Mouse (Mus musculus) hindbrain, embryonic 15.5 days (tissue): Measurements from ENCODE around the gene Terb1. TPM values are rescaled to one million over a fixed set of nuclear protein-coding genes. Genes with fewer than 3 reads are reported as not detected.
A peak's percentile ranks its signal among the peaks of the same experiment; 100 is the strongest.

Experiments used
- ATAC-seq: fragments of 200-750 bp; cut with Nextera tagmentation; 2 replicates; pipeline ENCODE4 v1.8.0; 2017; ENCODE audit warnings: low read depth, moderate number of reproducible peaks, moderate TSS enrichment; ENCODE audit not compliant: low FRiP score
- H3K27ac ChIP-seq: fragments of 300-500 bp; sonication (generic); replicated peaks from 2 replicates; pipeline ENCODE4 v1.5.1; 2015; ENCODE audit warnings: mild to moderate bottlenecking, inconsistent platforms
- H3K27me3 ChIP-seq: fragments of 300-500 bp; sonication (generic); 2 replicates; pipeline ENCODE4 v1.6.1; 2015; ENCODE audit warnings: control low read depth, inconsistent platforms
- H3K36me3 ChIP-seq: fragments of 300-500 bp; sonication (generic); 2 replicates; pipeline ENCODE4 v1.6.1; 2015; ENCODE audit warnings: control low read depth, inconsistent platforms
- H3K4me1 ChIP-seq: fragments of 300-500 bp; sonication (generic); replicated peaks from 2 replicates; pipeline ENCODE4 v1.6.1; 2015; ENCODE audit warnings: control low read depth, inconsistent platforms
- H3K4me2 ChIP-seq: fragments of 300-500 bp; sonication (generic); 2 replicates; pipeline ENCODE4 v1.6.1; 2015; ENCODE audit warnings: moderate library complexity, mild to moderate bottlenecking, inconsistent platforms
- H3K4me3 ChIP-seq: fragments of 300-500 bp; sonication (generic); 2 replicates; pipeline ENCODE4 v1.5.1; 2015; ENCODE audit warnings: mild to moderate bottlenecking, inconsistent platforms
- H3K9ac ChIP-seq: fragments of 300-500 bp; sonication (generic); 2 replicates; pipeline ENCODE4 v1.6.1; 2015; ENCODE audit warnings: inconsistent platforms
- H3K9me3 ChIP-seq: fragments of 300-500 bp; sonication (generic); 2 replicates; pipeline ENCODE4 v1.6.1; 2016; ENCODE audit warnings: control low read depth, inconsistent platforms
- WGBS: fragments of 180-500 bp; shearing (Covaris S2); methylation state at CpG from one replicate; pipeline ENCODE4 v1.1.7; 2015; 5-methylcytosine and 5-hydroxymethylcytosine counted together
- polyA plus RNA-seq: library from polyadenylated mRNA; unstranded; fragments of >200 nt; fragmentation: Nextera tagmentation; extraction: Ambion mirVana; gene quantifications from 2 replicates; pipeline ENCODE4 v1.2.1, GENCODE M21; 2015

Gene Terb1
- polyA plus RNA-seq, 1 experiment from 2014 or later: 0.65 TPM

DNA sequence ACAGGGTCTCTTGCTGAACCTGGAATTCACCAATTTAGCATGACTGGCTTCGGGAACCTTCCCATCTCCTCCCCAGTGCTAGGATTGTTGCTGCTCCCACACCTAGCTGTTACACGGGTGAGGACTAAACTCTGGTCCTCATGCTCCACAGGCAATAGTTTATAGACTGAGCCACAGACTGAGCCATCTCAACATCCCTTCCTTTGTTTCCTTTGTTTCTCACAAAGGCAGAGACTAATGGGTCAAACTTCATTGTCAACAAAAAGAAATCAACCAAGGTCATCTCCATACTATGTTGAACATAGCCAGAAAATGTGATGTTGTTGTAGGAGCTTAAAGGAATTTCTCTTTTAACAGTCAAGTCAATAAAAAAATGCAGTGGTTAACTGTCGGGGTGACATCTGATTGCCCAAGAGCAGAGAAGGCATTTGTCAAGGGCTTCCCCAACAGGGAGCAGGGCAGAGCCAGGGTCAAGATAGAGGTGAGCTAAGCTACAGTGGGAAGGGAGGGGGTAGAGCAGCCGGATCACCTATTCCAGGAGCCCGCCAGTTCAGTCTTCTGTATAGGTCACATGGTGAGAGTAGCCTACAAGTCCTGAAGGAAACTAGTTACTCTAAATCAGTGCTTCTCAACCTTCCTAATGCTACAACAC is 76.4 kb downstream of the Terb1 start:
- Histone ChIP-seq H3K27me3 (no peaks in the 10 kb centered on the region), H3K9ac (no peak overlapping the region), H3K4me3 (no peak overlapping the region), H3K36me3 (peaks cover 78% of the 10 kb centered on the region), H3K27ac (no peak overlapping the region), H3K4me1 (peaks cover 23% of the 10 kb centered on the region), H3K9me3 (no peaks in the 10 kb centered on the region), H3K4me2 (no peak overlapping the region)
- 93% methylated on average over 5 of the region's 5 CpGs for WGBS
- no peak for ATAC-seq

DNA sequence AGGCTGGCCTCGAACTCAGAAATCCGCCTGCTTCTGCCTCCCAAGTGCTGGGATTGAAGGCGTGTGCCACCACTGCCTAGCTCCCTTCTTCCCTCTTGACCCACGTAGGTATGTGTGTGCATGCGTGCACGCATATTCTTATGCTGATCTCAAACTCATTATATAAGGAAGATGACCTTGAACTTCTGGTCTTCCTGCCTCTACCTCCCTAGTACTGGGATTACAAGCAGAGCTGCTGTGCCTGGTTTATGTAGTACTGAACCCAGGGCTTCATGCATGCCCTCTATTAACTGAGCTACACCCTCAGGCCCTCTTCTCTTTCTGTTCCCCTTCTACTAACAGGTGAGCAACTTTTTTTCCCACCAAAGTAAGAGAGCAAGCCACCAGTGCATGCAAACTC is 77.1 kb downstream of the Terb1 start:
- no peak overlapping the region for H3K4me3 ChIP-seq
- H3K36me3 ChIP-seq: peaks cover 85% of the 10 kb centered on the region
- H3K27ac ChIP-seq: no peak overlapping the region
- H3K27me3 ChIP-seq: no peaks in the 10 kb centered on the region
- peaks cover 23% of the 10 kb centered on the region for H3K4me1 ChIP-seq
- ATAC-seq: no peak
- no peaks in the 10 kb centered on the region for H3K9me3 ChIP-seq
- WGBS: 99% methylated on average over 6 of the region's 6 CpGs
- no peak overlapping the region for H3K4me2 ChIP-seq
- no peak overlapping the region for H3K9ac ChIP-seq

DNA sequence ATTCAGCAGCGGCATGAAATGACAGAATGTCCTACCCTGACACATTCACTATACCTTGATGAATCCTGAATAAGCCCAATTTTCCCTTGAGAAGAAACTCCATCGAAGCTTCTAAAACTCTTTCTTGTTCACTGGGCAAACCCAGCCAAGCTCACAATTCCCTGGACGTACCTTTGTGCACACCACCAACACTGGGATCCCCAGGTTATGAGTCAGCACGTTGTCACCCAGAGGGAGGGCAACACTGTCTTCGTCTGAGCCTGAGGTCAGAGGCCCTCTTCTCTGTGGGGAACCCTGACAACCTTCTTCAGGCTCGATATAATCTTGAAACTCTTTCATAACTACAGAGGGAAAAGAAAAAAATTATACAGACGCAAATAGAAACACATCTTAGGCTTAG is 79.5 kb downstream of the Terb1 start:
- peaks cover 88% of the 10 kb centered on the region for H3K36me3 ChIP-seq
- H3K4me1 ChIP-seq: peaks cover 9% of the 10 kb centered on the region
- no peak overlapping the region for H3K27ac ChIP-seq
- H3K27me3 ChIP-seq: no peaks in the 10 kb centered on the region
- no peak overlapping the region for H3K4me3 ChIP-seq
- H3K9me3 ChIP-seq: no peaks in the 10 kb centered on the region
- 91% methylated on average over 7 of the region's 7 CpGs for WGBS
- no peak overlapping the region for H3K4me2 ChIP-seq
- no peak for ATAC-seq
- no peak overlapping the region for H3K9ac ChIP-seq

DNA sequence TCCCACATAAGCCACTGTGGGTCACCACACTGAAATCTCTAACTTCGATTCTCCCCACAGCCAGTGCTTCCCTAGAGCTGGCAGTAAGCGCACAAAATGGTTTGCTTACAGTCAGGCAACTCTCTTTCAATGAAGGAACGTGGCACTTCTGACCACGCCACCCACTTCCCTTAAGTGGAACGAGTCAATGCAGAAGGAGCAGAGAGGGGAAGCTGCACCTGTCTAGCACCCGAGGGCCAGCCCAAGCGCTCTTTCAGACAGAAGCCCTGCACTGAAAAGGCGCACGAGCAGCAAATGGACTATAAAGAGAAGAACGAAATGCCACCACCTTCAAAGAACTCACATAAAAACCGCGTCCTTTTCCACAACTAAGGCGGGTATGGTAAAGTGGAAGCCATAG is 82.0 kb downstream of the Terb1 start:
- Histone ChIP-seq H3K9ac (no peak overlapping the region), H3K27me3 (no peaks in the 10 kb centered on the region), H3K4me2 (no peak overlapping the region), H3K27ac (no peak overlapping the region), H3K36me3 (peaks cover 92% of the 10 kb centered on the region), H3K9me3 (no peaks in the 10 kb centered on the region), H3K4me1 (no peaks in the 10 kb centered on the region), H3K4me3 (no peak overlapping the region)
- ATAC-seq: no peak
- 96% methylated on average over 13 of the region's 13 CpGs for WGBS

DNA sequence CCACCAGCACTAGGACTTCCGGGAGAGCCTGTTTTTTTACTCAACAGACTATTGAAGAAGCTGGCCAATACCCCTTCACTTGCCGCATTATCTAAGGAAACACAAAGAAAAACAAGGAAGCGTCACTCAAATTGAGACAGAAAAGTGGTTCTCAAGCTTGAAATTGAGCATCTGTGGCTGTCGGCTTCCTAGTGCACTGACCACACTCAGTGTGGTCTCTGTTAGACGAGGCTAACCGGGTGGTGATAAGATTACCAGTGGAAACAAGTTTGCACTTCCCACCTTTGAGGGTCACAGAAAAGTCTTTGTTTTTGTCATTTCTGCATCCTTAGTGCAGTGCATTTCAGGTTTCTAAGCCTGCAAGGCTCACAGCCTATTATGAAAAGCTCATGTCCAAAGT is 87.4 kb downstream of the Terb1 start:
- H3K27me3 ChIP-seq: no peaks in the 10 kb centered on the region
- no peak overlapping the region for H3K4me3 ChIP-seq
- WGBS: 88% methylated on average over 6 of the region's 6 CpGs
- ATAC-seq: no peak
- peaks cover 91% of the 10 kb centered on the region for H3K36me3 ChIP-seq
- no peaks in the 10 kb centered on the region for H3K4me1 ChIP-seq
- no peak overlapping the region for H3K27ac ChIP-seq
- H3K9me3 ChIP-seq: no peaks in the 10 kb centered on the region
- H3K9ac ChIP-seq: no peak overlapping the region
- no peak overlapping the region for H3K4me2 ChIP-seq

DNA sequence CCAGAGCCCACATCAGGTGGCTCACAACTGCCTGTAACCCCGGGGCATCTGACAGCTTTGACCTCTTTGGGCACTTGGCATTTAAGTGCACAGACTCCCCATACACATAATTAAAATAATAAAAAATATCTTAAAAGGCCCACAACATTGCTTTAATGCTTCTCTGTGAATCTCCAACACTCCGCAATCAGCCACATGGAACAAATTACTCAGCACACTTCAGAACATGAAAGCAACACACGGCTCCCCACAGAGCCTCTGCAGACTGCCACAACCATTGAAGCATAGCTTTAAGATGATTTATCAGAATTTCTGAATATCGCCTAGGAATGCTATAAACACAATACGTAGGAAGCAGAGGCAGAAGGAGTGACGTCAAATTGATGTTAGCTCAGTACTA is 93.7 kb downstream of the Terb1 start:
- no peak for ATAC-seq

DNA sequence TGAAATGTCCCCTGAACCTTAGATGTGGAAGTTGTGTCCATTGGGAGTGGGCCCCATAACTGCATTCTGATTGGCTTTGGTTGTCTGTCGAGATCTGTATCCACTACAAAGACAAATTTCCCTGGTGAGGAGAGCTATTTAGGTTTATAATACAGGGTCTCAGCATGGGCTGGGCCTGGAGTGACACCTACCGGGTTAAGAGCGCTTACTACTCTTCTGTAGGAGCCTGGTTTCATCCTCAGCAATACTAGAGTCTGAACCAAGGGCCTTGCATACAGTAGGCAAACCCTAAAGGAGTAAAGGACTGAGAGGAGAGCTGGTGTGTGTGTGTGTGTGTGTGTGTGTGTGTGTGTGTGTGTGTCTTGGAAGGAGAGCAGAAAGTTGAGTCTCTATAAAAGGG is 95.5 kb downstream of the Terb1 start:
- no peaks in the 10 kb centered on the region for H3K4me1 ChIP-seq
- no peak overlapping the region for H3K27ac ChIP-seq
- H3K4me2 ChIP-seq: no peak overlapping the region
- no peaks in the 10 kb centered on the region for H3K27me3 ChIP-seq
- H3K36me3 ChIP-seq: peaks cover 20% of the 10 kb centered on the region
- no peak overlapping the region for H3K9ac ChIP-seq
- WGBS: 45% methylated on average over 3 of the region's 3 CpGs
- peak; percentile 10; the same call in 1 of the 2 replicates for ATAC-seq
- no peaks in the 10 kb centered on the region for H3K9me3 ChIP-seq
- H3K4me3 ChIP-seq: no peak overlapping the region

More for the DNA sequence above, 93.7 kb downstream of the Terb1 start:
- no peaks in the 10 kb centered on the region for H3K9me3 ChIP-seq
- H3K9ac ChIP-seq: no peak overlapping the region
- no peak overlapping the region for H3K4me3 ChIP-seq
- H3K4me2 ChIP-seq: no peak overlapping the region
- H3K27me3 ChIP-seq: no peaks in the 10 kb centered on the region
- H3K36me3 ChIP-seq: peaks cover 38% of the 10 kb centered on the region
- no peaks in the 10 kb centered on the region for H3K4me1 ChIP-seq
- WGBS: 67% methylated on average over 6 of the region's 6 CpGs
- no peak overlapping the region for H3K27ac ChIP-seq

DNA sequence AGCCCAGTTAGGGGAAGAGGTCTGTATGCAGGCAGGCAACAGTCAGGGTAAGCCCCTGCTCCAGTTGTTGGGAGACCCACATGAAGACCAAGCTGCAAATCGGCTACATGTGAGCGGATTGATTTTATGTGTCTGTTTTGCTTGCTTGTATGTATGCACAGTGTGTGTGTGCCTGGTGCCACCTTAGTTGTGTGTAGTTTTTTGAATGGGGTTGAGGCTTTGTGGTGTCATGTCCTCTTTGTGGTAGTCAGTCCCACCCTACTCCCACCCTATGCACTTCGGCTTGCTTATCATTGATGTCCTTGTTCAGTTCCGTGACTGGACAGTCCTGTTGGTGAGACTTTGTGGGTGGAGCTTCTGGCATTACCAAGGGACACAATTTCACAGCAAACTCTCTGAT is 95.9 kb downstream of the Terb1 start:
- peak; percentile 39; the same call in 1 of the 2 replicates for ATAC-seq
- H3K27ac ChIP-seq: no peak overlapping the region
- 87% methylated on average over 4 of the region's 4 CpGs for WGBS

DNA sequence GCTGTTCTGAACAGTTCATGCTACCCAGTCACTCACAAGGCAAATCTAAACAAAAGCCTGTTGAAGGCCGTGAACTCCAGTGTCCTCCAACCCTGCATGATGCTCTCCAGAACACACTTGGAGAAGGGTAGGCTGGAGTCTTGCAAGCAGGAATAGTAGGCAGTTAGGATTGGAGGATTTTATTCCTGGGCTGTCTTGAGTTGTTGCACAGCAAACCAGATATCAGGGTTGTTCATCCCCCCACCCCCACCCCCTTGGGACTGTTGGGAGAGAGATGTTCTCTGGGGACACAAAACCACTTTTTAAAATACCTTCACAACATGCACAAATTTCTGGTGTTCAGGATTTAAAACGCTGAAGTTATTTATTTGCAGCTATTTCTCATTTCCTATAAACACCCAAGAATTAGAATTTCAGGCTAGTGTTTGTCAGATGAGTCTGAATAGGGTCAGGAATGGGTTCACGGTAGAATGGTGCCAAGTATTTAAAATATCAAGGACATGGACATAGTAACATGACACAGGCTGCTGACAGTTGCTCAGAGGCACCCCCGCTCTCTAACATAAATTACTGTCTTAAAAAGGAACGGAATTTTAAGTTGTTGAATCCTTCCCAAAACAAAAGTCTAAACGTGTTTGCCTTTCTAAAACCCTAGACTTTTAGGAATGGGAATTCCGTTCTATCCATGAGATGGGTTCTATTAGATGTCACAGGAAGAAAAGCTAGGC is 96.7 kb downstream of the Terb1 start:
- Histone ChIP-seq H3K4me2 (no peak overlapping the region), H3K4me3 (no peak overlapping the region)

More for the DNA sequence above, 95.9 kb downstream of the Terb1 start:
- no peaks in the 10 kb centered on the region for H3K9me3 ChIP-seq
- H3K4me1 ChIP-seq: no peaks in the 10 kb centered on the region
- H3K9ac ChIP-seq: no peak overlapping the region
- H3K27me3 ChIP-seq: no peaks in the 10 kb centered on the region
- no peak overlapping the region for H3K4me3 ChIP-seq
- H3K4me2 ChIP-seq: no peak overlapping the region
- peaks cover 16% of the 10 kb centered on the region for H3K36me3 ChIP-seq

DNA sequence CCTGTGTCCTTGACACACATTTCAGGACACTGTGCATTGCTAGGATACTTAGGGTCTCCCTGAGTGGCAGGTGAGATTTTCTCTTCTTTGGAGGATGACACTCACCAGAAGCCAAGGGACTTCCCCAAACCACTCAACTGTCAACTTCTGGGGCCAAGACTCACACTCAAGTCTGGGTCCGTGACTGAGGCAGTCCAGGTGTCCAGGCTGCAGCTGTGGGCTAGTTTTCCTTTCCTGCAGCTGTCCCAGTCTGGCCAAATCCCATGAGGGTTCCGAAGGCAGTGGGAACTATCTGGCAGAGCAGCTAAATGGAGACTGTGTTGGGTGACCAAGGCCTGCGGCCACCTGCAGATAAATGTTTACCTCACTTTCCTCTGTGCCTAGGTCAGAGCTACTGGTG is 97.7 kb downstream of the Terb1 start:
- Histone ChIP-seq H3K4me1 (no peaks in the 10 kb centered on the region), H3K9ac (no peak overlapping the region), H3K36me3 (peaks cover under 1% of the 10 kb centered on the region; the same call in 1 of the 2 replicates), H3K4me2 (no peak overlapping the region), H3K9me3 (no peaks in the 10 kb centered on the region), H3K27ac (no peak overlapping the region), H3K27me3 (no peaks in the 10 kb centered on the region), H3K4me3 (no peak overlapping the region)
- no peak for ATAC-seq
- WGBS: 82% methylated on average over 3 of the region's 3 CpGs

More for the DNA sequence above, 96.7 kb downstream of the Terb1 start:
- Histone ChIP-seq H3K9me3 (no peaks in the 10 kb centered on the region), H3K4me1 (no peaks in the 10 kb centered on the region), H3K27me3 (no peaks in the 10 kb centered on the region), H3K36me3 (peaks cover 10% of the 10 kb centered on the region), H3K27ac (no peak overlapping the region), H3K9ac (no peak overlapping the region)
- ATAC-seq: no peak
- 81% methylated on average over 7 of the region's 7 CpGs for WGBS

DNA sequence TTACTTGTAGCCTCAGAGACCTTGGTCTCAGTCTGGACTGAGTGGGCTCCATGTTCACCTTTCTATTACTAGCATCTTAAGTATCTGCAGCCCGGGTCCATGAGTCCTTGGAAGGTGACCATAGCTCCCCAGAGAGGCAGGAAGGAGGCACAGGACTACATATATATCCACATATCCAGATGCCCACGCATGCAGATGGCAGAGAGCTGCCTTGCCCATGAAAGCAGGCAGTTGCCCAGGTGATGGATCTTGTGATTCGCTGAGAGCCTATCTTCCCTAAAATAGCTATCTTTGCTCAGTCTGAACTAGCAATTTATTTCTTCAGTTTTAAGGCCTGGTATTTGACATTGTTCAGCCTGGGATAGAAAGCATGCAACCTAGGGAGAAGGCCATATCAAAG is 98.2 kb downstream of the Terb1 start:
- ATAC-seq: no peak
- Histone ChIP-seq H3K9me3 (no peaks in the 10 kb centered on the region), H3K27me3 (no peaks in the 10 kb centered on the region), H3K9ac (no peak overlapping the region), H3K4me3 (no peak overlapping the region), H3K27ac (no peak overlapping the region), H3K36me3 (no peaks in the 10 kb centered on the region), H3K4me2 (no peak overlapping the region), H3K4me1 (no peaks in the 10 kb centered on the region)
- 92% methylated on average over 3 of the region's 3 CpGs for WGBS

DNA sequence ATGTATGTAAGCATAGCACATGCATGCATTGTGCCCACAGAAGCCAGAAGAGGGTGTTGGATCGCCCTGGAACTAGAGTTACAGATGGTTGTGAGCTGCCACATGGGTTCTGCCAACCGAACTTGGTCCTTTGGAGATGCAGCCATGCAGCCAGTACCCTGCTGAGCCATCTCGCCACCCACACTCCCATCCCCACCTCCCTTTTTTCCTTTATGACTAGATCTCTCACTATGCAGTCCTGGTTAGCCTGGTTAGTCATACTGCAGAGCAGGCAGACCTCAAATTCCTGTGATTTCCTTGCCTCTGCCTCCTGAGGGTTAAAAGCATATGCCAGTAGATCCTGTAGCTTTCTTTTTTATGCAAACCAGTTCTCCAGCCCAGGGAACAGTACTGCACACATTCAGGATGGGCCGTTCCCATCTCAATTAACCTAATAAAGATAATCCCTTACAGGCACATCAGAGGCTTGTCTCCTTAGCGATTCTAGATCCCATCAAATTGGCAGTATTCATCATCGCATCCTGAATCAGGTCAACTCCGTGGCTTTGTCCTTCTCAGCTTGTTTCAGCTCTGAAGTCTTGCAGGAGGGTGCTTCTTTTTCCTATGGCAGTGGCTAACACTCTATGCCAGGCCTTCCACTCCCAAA is 99.0 kb downstream of the Terb1 start:
- Histone ChIP-seq H3K9me3 (no peaks in the 10 kb centered on the region), H3K27ac (no peak overlapping the region), H3K36me3 (no peaks in the 10 kb centered on the region), H3K4me3 (no peak overlapping the region), H3K4me2 (no peak overlapping the region), H3K27me3 (no peaks in the 10 kb centered on the region), H3K9ac (no peak overlapping the region), H3K4me1 (no peaks in the 10 kb centered on the region)
- ATAC-seq: no peak
- 50% methylated on average over 7 of the region's 7 CpGs for WGBS
